Mouse (Mus musculus) cerebellum, adult 2 months (tissue): ENCODE measurements at regions not wholly inside any gene's neighbourhood (a gene's known extent, or its start where the extent isn't known, plus 50 kb on each side); places are given as distances from the start of the nearest gene placed in this dataset.

Source experiments
- CTCF ChIP-seq: fragments of 200-500 bp; IDR thresholded peaks from 2 replicates; pipeline ENCODE4 v1.5.1; 2011; ENCODE audit warnings: low read depth, mild to moderate bottlenecking, control low read depth, low read length, moderate library complexity, borderline replicate concordance; ENCODE audit not compliant: insufficient read depth
- POLR2A ChIP-seq: fragments of 200-500 bp; IDR thresholded peaks from 2 replicates; pipeline ENCODE4 v1.6.1; 2011; ENCODE audit warnings: low read length, control low read depth, borderline replicate concordance; ENCODE audit not compliant: insufficient read depth

DNA sequence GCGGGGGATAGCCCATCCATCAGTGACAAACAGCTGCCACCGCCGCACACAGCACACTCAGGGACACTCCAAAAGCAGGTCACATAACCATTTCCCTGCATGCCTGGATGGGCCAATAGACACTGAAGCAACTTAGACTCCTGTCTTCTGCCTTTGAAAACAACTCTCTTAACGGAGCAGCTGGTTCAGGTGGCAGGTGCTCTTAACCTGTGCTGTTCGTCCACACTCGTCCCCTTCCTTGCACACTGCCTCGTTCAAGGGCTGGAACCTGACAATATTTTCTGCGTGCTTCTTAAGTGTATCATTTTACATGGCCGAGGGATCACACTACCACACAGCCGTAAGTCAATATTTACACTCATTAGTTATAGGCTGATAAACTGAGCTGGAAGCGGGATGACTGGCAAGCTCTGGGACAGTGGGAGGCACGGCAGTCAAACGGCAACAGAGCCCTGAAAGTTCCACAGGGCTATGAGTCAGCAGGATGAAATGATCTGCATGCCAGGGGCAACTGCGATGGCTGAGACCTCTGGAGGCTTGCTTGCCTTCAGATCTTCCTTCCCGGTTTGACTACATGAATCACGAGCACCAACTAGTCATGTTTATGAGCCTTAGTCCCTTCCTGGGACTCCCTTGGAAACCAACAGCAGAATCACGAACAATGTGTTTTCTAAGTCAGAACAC lies 92.0 kb upstream of the Sgk1 start:
- TF ChIP-seq CTCF (no peak), POLR2A (no peak)
